Mouse (Mus musculus): ENCODE data around the gene Col15a1. TPM values are rescaled to one million over a fixed set of nuclear protein-coding genes. Genes with fewer than 3 reads are reported as not detected.
A peak's percentile ranks its signal among the peaks of the same experiment; 100 is the strongest.

The Col15a1 gene
- total and polyA plus RNA-seq, 2 experiments from 2014 or later: 19.9 to 40.7 TPM

GRCm38 (mm10) chr4:47353416-47354111 is 145.6 kb downstream of the Col15a1 start:
- peaks cover 13% of the 10 kb centered on the region for H3K4me1 ChIP-seq (ENCODE audit: control insufficient read depth, insufficient read depth)
- ATAC-seq (ENCODE audit: insufficient read depth, low read depth) (peak; percentile 76), DNase-seq (ENCODE audit: low spot score) (peak; percentile 58)
- H3K9me3 ChIP-seq (replicated peaks; ENCODE audit: control insufficient read depth, low read length): no peaks in the 10 kb centered on the region
- under 1% methylated on average over 36 of the region's 73 CpGs for WGBS
- peak overlapping the region; percentile 84 for H3K9ac ChIP-seq (replicated peaks; ENCODE audit: low read depth, low read length)
- H3K4me3 ChIP-seq (ENCODE audit: low read depth, low read length): peak overlapping the region; percentile 87
- H3K4me2 ChIP-seq (ENCODE audit: low read depth, low read length): peak overlapping the region; percentile 100
- 0 out of 2 replicates have a peak, but pooled peaks cover 4% of the 10 kb centered on the region for H3K27me3 ChIP-seq (ENCODE audit: control insufficient read depth, insufficient read depth, low read length)
- peak overlapping the region; percentile 98 for H3K27ac ChIP-seq (ENCODE audit: low read depth)
- no peak for TF ChIP-seq EP300 (IDR thresholded peaks at IDR 0.05; ENCODE audit: low read depth)
- no peak for TF ChIP-seq CTCF (IDR thresholded peaks at IDR 0.05; ENCODE audit: low read depth)
- H3K36me3 ChIP-seq (replicated peaks; ENCODE audit: control insufficient read depth, insufficient read depth, low read length): no peaks in the 10 kb centered on the region

GRCm38 (mm10) chr4:47354304-47354703 is 146.3 kb downstream of the Col15a1 start:
- ATAC-seq (ENCODE audit: insufficient read depth, low read depth) (no peak), DNase-seq (ENCODE audit: low spot score) (no peak)
- no peak for TF ChIP-seq CTCF (IDR thresholded peaks at IDR 0.05; ENCODE audit: low read depth)
- no peak for TF ChIP-seq EP300 (IDR thresholded peaks at IDR 0.05; ENCODE audit: low read depth)
- Histone ChIP-seq H3K4me3 (ENCODE audit: low read depth, low read length) (peak overlapping the region; percentile 87), H3K27ac (ENCODE audit: low read depth) (no peak overlapping the region), H3K36me3 (replicated peaks; ENCODE audit: control insufficient read depth, insufficient read depth, low read length) (no peaks in the 10 kb centered on the region), H3K4me2 (ENCODE audit: low read depth, low read length) (peak overlapping the region; percentile 100), H3K9ac (replicated peaks; ENCODE audit: low read depth, low read length) (peak overlapping the region; percentile 84; the same call in 1 of the 2 replicates), H3K9me3 (replicated peaks; ENCODE audit: control insufficient read depth, low read length) (no peaks in the 10 kb centered on the region), H3K4me1 (ENCODE audit: control insufficient read depth, insufficient read depth) (peaks cover 13% of the 10 kb centered on the region), H3K27me3 (ENCODE audit: control insufficient read depth, insufficient read depth, low read length) (0 out of 2 replicates have a peak, but pooled peaks cover 4% of the 10 kb centered on the region)
- WGBS: 44% methylated on average over 3 of the region's 3 CpGs

- TF ChIP-seq CTCF (IDR thresholded peaks at IDR 0.05; ENCODE audit: low read depth): no peak
- TF ChIP-seq EP300 (IDR thresholded peaks at IDR 0.05; ENCODE audit: low read depth): no peak
- Histone ChIP-seq H3K9me3 (replicated peaks; ENCODE audit: control insufficient read depth, low read length) (0 out of 2 replicates have a peak, but pooled peaks cover 3% of the 10 kb centered on the region), H3K4me3 (ENCODE audit: low read depth, low read length) (no peak overlapping the region), H3K4me2 (ENCODE audit: low read depth, low read length) (no peak overlapping the region), H3K4me1 (ENCODE audit: control insufficient read depth, insufficient read depth) (peaks cover 16% of the 10 kb centered on the region), H3K9ac (replicated peaks; ENCODE audit: low read depth, low read length) (no peak overlapping the region), H3K27ac (ENCODE audit: low read depth) (no peak overlapping the region), H3K36me3 (replicated peaks; ENCODE audit: control insufficient read depth, insufficient read depth, low read length) (no peaks in the 10 kb centered on the region), H3K27me3 (ENCODE audit: control insufficient read depth, insufficient read depth, low read length) (no peaks in the 10 kb centered on the region)
- WGBS: 81% methylated on average over 2 of the region's 2 CpGs
- DNase-seq (ENCODE audit: low spot score) (no peak), ATAC-seq (ENCODE audit: insufficient read depth, low read depth) (no peak)
Measured at GRCm38 (mm10) chr4:47362662-47363061, 154.7 kb downstream of the Col15a1 start.

Other genes starting within 250 kb of the Col15a1 start
- 0.39 TPM in 1 of 2 replicates, not detected in the other for gene Gabbr2, start 216.3 kb upstream of the Col15a1 start, total RNA-seq (2014; rRNA removed; ENCODE audit: low replicate concordance)
- gene Gabbr2, start 216.3 kb upstream of the Col15a1 start, polyA plus RNA-seq (2015; fragmentation: Nextera tagmentation; extraction: Ambion mirVana): 0.03 and 0.07 TPM in 2 replicates
- 0.99 and 1.4 TPM in 2 replicates for gene Anks6, start 150.7 kb upstream of the Col15a1 start, total RNA-seq (2014; rRNA removed; ENCODE audit: low replicate concordance)
- 0.86 and 1.2 TPM in 2 replicates for gene Anks6, start 150.7 kb upstream of the Col15a1 start, polyA plus RNA-seq (2015; fragmentation: Nextera tagmentation; extraction: Ambion mirVana)
- 0.70 and 1.9 TPM in 2 replicates for gene Galnt12, start 116.3 kb upstream of the Col15a1 start, total RNA-seq (2014; rRNA removed; ENCODE audit: low replicate concordance)
- gene Galnt12, start 116.3 kb upstream of the Col15a1 start, polyA plus RNA-seq (2015; fragmentation: Nextera tagmentation; extraction: Ambion mirVana): 1.1 and 1.4 TPM in 2 replicates
- 19.8 and 21.8 TPM in 2 replicates for gene Tgfbr1, start 145.1 kb downstream of the Col15a1 start, total RNA-seq (2014; rRNA removed; ENCODE audit: low replicate concordance)
- gene Tgfbr1, start 145.1 kb downstream of the Col15a1 start, polyA plus RNA-seq (2015; fragmentation: Nextera tagmentation; extraction: Ambion mirVana): 7.6 and 7.8 TPM in 2 replicates